Mouse (Mus musculus) MEL (cell line): ENCODE results near the gene Gm9195. TPM values are rescaled to one million over a fixed set of nuclear protein-coding genes. Genes with fewer than 3 reads are reported as not detected.

Experiments used
- DNase-seq: peaks from one replicate; pipeline ENCODE4 v3.0.0; 2011; ENCODE audit warnings: low read depth, low spot score
- H3K27ac ChIP-seq: 2 replicates; pipeline ENCODE4 v1.5.1; 2012; ENCODE audit warnings: low read depth, mild to moderate bottlenecking, control low read depth, low read length, moderate library complexity; ENCODE audit not compliant: control insufficient read depth
- H3K27me3 ChIP-seq, 2 experiments: fragments of 150-350 bp in 1 of 2; sonication (generic) in 1 of 2; 2 replicates each; pipeline ENCODE4 v1.6.1; 2012; ENCODE audit warnings: low read length in 2 of 2, mild to moderate bottlenecking in 2 of 2, improper control_type of control experiment in 1 of 2, moderate library complexity in 1 of 2; ENCODE audit not compliant: insufficient read depth in 2 of 2, control insufficient read depth in 1 of 2
- H3K36me3 ChIP-seq, 2 experiments: 2 replicates each; pipeline ENCODE4 v1.6.1; 2012 to 2014; ENCODE audit warnings: low read length in 2 of 2, improper control_type of control experiment in 1 of 2, inconsistent platforms in 1 of 2, mild to moderate bottlenecking in 1 of 2; ENCODE audit not compliant: insufficient read depth in 2 of 2, control insufficient read depth in 1 of 2
- H3K4me1 ChIP-seq, 2 experiments: fragments of 150-350 bp in 1 of 2; sonication (generic) in 1 of 2; 2 replicates each; pipeline ENCODE4 v1.6.1; 2012; ENCODE audit warnings: low read length in 2 of 2, improper control_type of control experiment in 1 of 2, mild to moderate bottlenecking in 1 of 2; ENCODE audit not compliant: insufficient read depth in 2 of 2, control insufficient read depth in 1 of 2
- H3K4me3 ChIP-seq, 2 experiments: fragments of 150-350 bp in 1 of 2; sonication (generic) in 1 of 2; 2 replicates each; pipeline ENCODE4 v1.5.1; 2012; ENCODE audit warnings: low read depth in 2 of 2, low read length in 2 of 2, mild to moderate bottlenecking in 2 of 2, moderate library complexity in 2 of 2, control low read depth in 1 of 2, improper control_type of control experiment in 1 of 2; ENCODE audit not compliant: control insufficient read depth in 1 of 2, insufficient read depth in 1 of 2
- H3K79me2 ChIP-seq: 2 replicates; pipeline ENCODE4 v1.6.1; 2012; ENCODE audit warnings: mild to moderate bottlenecking, low read length, moderate library complexity; ENCODE audit not compliant: control insufficient read depth, poor library complexity, insufficient read depth
- H3K9ac ChIP-seq: 2 replicates; pipeline ENCODE4 v1.6.1; 2012; ENCODE audit warnings: low read depth, mild to moderate bottlenecking, control low read depth, low read length, moderate library complexity; ENCODE audit not compliant: control insufficient read depth, poor library complexity, severe bottlenecking
- H3K9me3 ChIP-seq: fragments of 150-350 bp; sonication (generic); replicated peaks from 2 replicates; pipeline ENCODE4 v1.6.1; 2012; ENCODE audit warnings: mild to moderate bottlenecking, low read length, improper control_type of control experiment, moderate library complexity; ENCODE audit not compliant: insufficient read depth
- BHLHE40 ChIP-seq: IDR thresholded peaks from 2 replicates; pipeline ENCODE4 v1.6.1; 2012; ENCODE audit warnings: low read depth, mild to moderate bottlenecking, inconsistent platforms, low read length, improper control_type of control experiment, borderline replicate concordance
- CHD2 ChIP-seq: IDR thresholded peaks from 2 replicates; pipeline ENCODE4 v1.6.1; 2011; ENCODE audit warnings: low read length, improper control_type of control experiment
- CTCF ChIP-seq, 3 experiments: IDR thresholded peaks in 2 of 3; conservative IDR thresholded peaks in 1 of 3; 2 replicates each; pipeline ENCODE4 v1.5.1; 2011 to 2012; ENCODE audit warnings: low read length in 3 of 3, low read depth in 2 of 3, mild to moderate bottlenecking in 2 of 3, improper control_type of control experiment in 1 of 3, inconsistent platforms in 1 of 3, mixed read lengths in 1 of 3, moderate library complexity in 1 of 3; ENCODE audit not compliant: control insufficient read depth in 1 of 3, insufficient read depth in 1 of 3, poor library complexity in 1 of 3, severe bottlenecking in 1 of 3
- E2F4 ChIP-seq: IDR thresholded peaks from 2 replicates; pipeline ENCODE4 v1.6.1; 2011; ENCODE audit warnings: low read depth, low read length, improper control_type of control experiment, borderline replicate concordance
- ETS1 ChIP-seq: IDR thresholded peaks from 2 replicates; pipeline ENCODE4 v1.6.1; 2012; ENCODE audit warnings: low read depth, mild to moderate bottlenecking, inconsistent platforms, low read length, improper control_type of control experiment, moderate library complexity
- GABPA ChIP-seq: IDR thresholded peaks from 2 replicates; pipeline ENCODE4 v1.6.1; 2012; ENCODE audit warnings: low read depth, mild to moderate bottlenecking, inconsistent platforms, low read length, improper control_type of control experiment, moderate library complexity
- GATA1 ChIP-seq: IDR thresholded peaks from 2 replicates; pipeline ENCODE4 v1.6.1; 2011; ENCODE audit warnings: low read depth, low read length, improper control_type of control experiment
- JUND ChIP-seq: IDR thresholded peaks from 2 replicates; pipeline ENCODE4 v1.6.1; 2011; ENCODE audit warnings: low read depth, mild to moderate bottlenecking, improper control_type of control experiment, low read length
- MAZ ChIP-seq: IDR thresholded peaks from 2 replicates; pipeline ENCODE4 v1.6.1; 2012; ENCODE audit warnings: low read depth, mild to moderate bottlenecking, inconsistent platforms, low read length, improper control_type of control experiment
- MYB ChIP-seq: IDR thresholded peaks from 2 replicates; pipeline ENCODE4 v1.6.1; 2011; ENCODE audit warnings: mild to moderate bottlenecking, low read depth, low read length, improper control_type of control experiment
- MYC ChIP-seq: IDR thresholded peaks from 2 replicates; pipeline ENCODE4 v1.6.1; 2011; ENCODE audit warnings: low read depth, mild to moderate bottlenecking, low read length, improper control_type of control experiment, moderate library complexity
- NELFE ChIP-seq: IDR thresholded peaks from 2 replicates; pipeline ENCODE4 v1.6.1; 2011; ENCODE audit warnings: low read depth, low read length, improper control_type of control experiment
- NRF1 ChIP-seq: IDR thresholded peaks from 2 replicates; pipeline ENCODE4 v1.6.1; 2014; ENCODE audit warnings: low read depth, mild to moderate bottlenecking, inconsistent platforms, low read length, improper control_type of control experiment, moderate library complexity; ENCODE audit not compliant: poor library complexity, insufficient read depth, severe bottlenecking
- POLR2A ChIP-seq, 2 experiments: IDR thresholded peaks; 2 replicates each; pipeline ENCODE4 v1.6.1; 2011 to 2012; ENCODE audit warnings: low read length in 2 of 2, mild to moderate bottlenecking in 2 of 2, control low read depth in 1 of 2, improper control_type of control experiment in 1 of 2, low read depth in 1 of 2, moderate library complexity in 1 of 2; ENCODE audit not compliant: control insufficient read depth in 1 of 2, insufficient read depth in 1 of 2, poor library complexity in 1 of 2
- POLR2AphosphoS2 ChIP-seq: IDR thresholded peaks from 2 replicates; pipeline ENCODE4 v1.6.1; 2011; ENCODE audit warnings: low read length, improper control_type of control experiment
- POLR2AphosphoS5 ChIP-seq: IDR thresholded peaks from 2 replicates; pipeline ENCODE4 v1.6.1; 2012; ENCODE audit warnings: low read depth, borderline replicate concordance, mild to moderate bottlenecking, inconsistent platforms, low read length, moderate library complexity, mixed read lengths
- RCOR1 ChIP-seq: IDR thresholded peaks from 2 replicates; pipeline ENCODE4 v1.6.1; 2012; ENCODE audit warnings: low read depth, mild to moderate bottlenecking, inconsistent platforms, low read length, improper control_type of control experiment
- SIN3A ChIP-seq: IDR thresholded peaks from 2 replicates; pipeline ENCODE4 v1.6.1; 2012; ENCODE audit warnings: low read length, improper control_type of control experiment, inconsistent platforms
- TBP ChIP-seq: IDR thresholded peaks from 2 replicates; pipeline ENCODE4 v1.8.0; 2011; ENCODE audit warnings: low read depth, low read length, improper control_type of control experiment
- TCF12 ChIP-seq: IDR thresholded peaks from 2 replicates; pipeline ENCODE4 v1.6.1; 2014; ENCODE audit warnings: low read depth, mild to moderate bottlenecking, inconsistent platforms, low read length, improper control_type of control experiment, moderate library complexity
- UBTF ChIP-seq: IDR thresholded peaks from 2 replicates; pipeline ENCODE4 v1.6.1; 2012; ENCODE audit warnings: low read depth, mild to moderate bottlenecking, inconsistent platforms, low read length, improper control_type of control experiment, moderate library complexity, borderline replicate concordance; ENCODE audit not compliant: insufficient read depth
- USF1 ChIP-seq: IDR thresholded peaks from 2 replicates; pipeline ENCODE4 v1.6.1; 2014; ENCODE audit warnings: low read depth, mild to moderate bottlenecking, inconsistent platforms, low read length, improper control_type of control experiment, moderate library complexity
- USF2 ChIP-seq, 2 experiments: IDR thresholded peaks; 2 replicates each; pipeline ENCODE4 v1.6.1; 2011 to 2012; ENCODE audit warnings: improper control_type of control experiment in 2 of 2, low read length in 2 of 2, borderline replicate concordance in 1 of 2, inconsistent platforms in 1 of 2, low read depth in 1 of 2, mild to moderate bottlenecking in 1 of 2; ENCODE audit not compliant: insufficient read depth in 1 of 2
- ZC3H11A ChIP-seq: IDR thresholded peaks from 2 replicates; pipeline ENCODE4 v1.6.1; 2012; ENCODE audit warnings: low read depth, mild to moderate bottlenecking, inconsistent platforms, low read length, improper control_type of control experiment
- ZKSCAN1 ChIP-seq: IDR thresholded peaks from 2 replicates; pipeline ENCODE4 v1.6.1; 2012; ENCODE audit warnings: low read depth, mild to moderate bottlenecking, inconsistent platforms, low read length, improper control_type of control experiment, moderate library complexity
- ZNF384 ChIP-seq: IDR thresholded peaks from 2 replicates; pipeline ENCODE4 v1.6.1; 2012; ENCODE audit warnings: low read depth, mild to moderate bottlenecking, inconsistent platforms, low read length, improper control_type of control experiment
- polyA plus RNA-seq, 2 experiments: library from polyadenylated mRNA; stranded (reverse) in 1 of 2; unstranded in 1 of 2; fragments of >175 nt in 1 of 2; fragments of >200 nt in 1 of 2; gene quantifications; 2 replicates each; pipeline versions ENCODE4 v1.2.1 to v1.2.4; 2012; ENCODE audit warnings: low replicate concordance in 2 of 2, low read depth in 1 of 2; ENCODE audit not compliant: insufficient read length in 2 of 2, insufficient read depth in 1 of 2, missing spikeins in 1 of 2
- total RNA-seq: library from RNA; depleted of rRNA; stranded (reverse); fragments of 300-350 nt; gene quantifications from 2 replicates; pipeline ENCODE4 v1.2.3, GENCODE M21; 2012

The Gm9195 gene
- total and polyA plus RNA-seq, 3 experiments = not detected

GRCm38 (mm10) chr14:72490367-72490766 is 1.3 kb downstream of the Gm9195 start:
- Histone ChIP-seq H3K27ac (no peak overlapping the region), H3K27me3 (no peaks in the 10 kb centered on the region), H3K79me2 (no peaks in the 10 kb centered on the region), H3K9me3 (no peaks in the 10 kb centered on the region), H3K4me3 (no peak overlapping the region), H3K4me1 (no peaks in the 10 kb centered on the region), H3K9ac (no peak overlapping the region), H3K36me3 (no peaks in the 10 kb centered on the region)
- TF ChIP-seq POLR2AphosphoS2 (no peak), RCOR1 (no peak), GATA1 (no peak), CHD2 (no peak)
- TF ChIP-seq, all 39 proteins: peak for 0
- no peak for DNase-seq

GRCm38 (mm10) chr14:72474501-72474900 is 17.1 kb downstream of the Gm9195 start:
- Histone ChIP-seq H3K9me3 (no peaks in the 10 kb centered on the region), H3K4me1 (no peaks in the 10 kb centered on the region), H3K27me3 (no peaks in the 10 kb centered on the region), H3K4me3 (no peak overlapping the region), H3K9ac (no peak overlapping the region), H3K79me2 (no peaks in the 10 kb centered on the region), H3K27ac (no peak overlapping the region), H3K36me3 (no peaks in the 10 kb centered on the region)
- DNase-seq = no peak
- no peak for TF ChIP-seq BHLHE40
- no peak for TF ChIP-seq MAZ
- TF ChIP-seq JUND = no peak
- no peak for TF ChIP-seq TCF12
- TF ChIP-seq CTCF (IDR thresholded peaks at IDR 0.05 in 2 of 3, conservative IDR thresholded peaks at IDR 0.05 in 1 of 3; ENCODE audit: control insufficient read depth in 1 of 3, insufficient read depth in 1 of 3, low read depth in 2 of 3, low read length in 3 of 3, poor library complexity in 1 of 3, severe bottlenecking in 1 of 3) = no peak
- no peak for TF ChIP-seq CHD2
- no peak for TF ChIP-seq MYB
- TF ChIP-seq USF1 = no peak
- TF ChIP-seq ZC3H11A = no peak
- TF ChIP-seq UBTF = no peak
- no peak for TF ChIP-seq E2F4
- no peak for TF ChIP-seq RCOR1
- no peak for TF ChIP-seq ZKSCAN1

GRCm38 (mm10) chr14:72468429-72468828 is 23.2 kb downstream of the Gm9195 start:
- Histone ChIP-seq H3K27me3 (no peaks in the 10 kb centered on the region), H3K4me1 (no peaks in the 10 kb centered on the region), H3K9me3 (no peaks in the 10 kb centered on the region), H3K79me2 (no peaks in the 10 kb centered on the region), H3K9ac (no peak overlapping the region), H3K36me3 (no peaks in the 10 kb centered on the region), H3K4me3 (no peak overlapping the region), H3K27ac (no peak overlapping the region)
- peak; percentile 60 for DNase-seq
- TF ChIP-seq SIN3A (no peak), BHLHE40 (no peak), MYC (no peak), USF1 (no peak), JUND (no peak), ZNF384 (no peak), UBTF (no peak), ETS1 (no peak), GATA1 (no peak), CHD2 (no peak), GABPA (no peak), MYB (no peak), E2F4 (no peak), NRF1 (no peak), POLR2AphosphoS5 (no peak), TBP (no peak), NELFE (no peak), USF2 (IDR thresholded peaks at IDR 0.05; ENCODE audit: borderline replicate concordance in 1 of 2, insufficient read depth in 1 of 2, low read depth in 1 of 2, low read length in 2 of 2) (no peak), RCOR1 (no peak), POLR2A (IDR thresholded peaks at IDR 0.05; ENCODE audit: control insufficient read depth in 1 of 2, insufficient read depth in 1 of 2, low read depth in 1 of 2, low read length in 2 of 2, poor library complexity in 1 of 2) (no peak)
